8 mouse cellular contexts compared by ENCODE assay signal in the genomic region with DNA sequence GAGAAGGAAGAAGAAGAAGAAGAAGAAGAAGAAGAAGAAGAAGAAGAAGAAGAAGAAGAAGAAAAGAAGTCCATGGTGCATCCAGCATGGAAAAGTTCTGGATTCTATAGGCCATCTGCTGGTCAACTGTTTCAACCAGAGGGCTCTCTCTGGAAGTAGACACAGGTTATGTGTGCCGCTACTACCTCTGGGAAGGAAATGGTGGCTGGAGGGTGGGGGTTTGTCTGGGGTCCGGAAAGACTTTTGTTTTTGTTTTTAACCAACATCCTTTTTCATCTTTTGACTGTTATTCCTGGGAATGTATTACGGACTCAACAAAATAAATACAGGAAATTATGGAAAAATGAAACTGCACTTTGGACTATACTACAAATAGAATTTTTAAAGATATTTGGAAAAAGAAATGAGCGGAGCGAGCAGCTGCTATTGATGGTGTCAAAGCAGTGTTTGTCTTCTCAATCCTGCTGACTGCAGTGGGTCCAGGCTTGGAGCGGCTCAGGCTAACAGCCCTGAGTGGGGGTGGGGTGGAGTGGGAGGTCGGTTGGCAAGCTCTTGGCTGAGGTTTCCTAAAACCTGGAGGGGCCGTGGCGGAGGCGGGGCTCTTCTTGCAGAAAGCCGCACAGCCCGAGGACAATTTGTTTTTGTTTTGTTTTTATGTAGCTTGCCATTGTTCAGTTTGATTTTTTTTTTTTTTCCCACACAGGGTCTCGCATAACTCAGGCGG. TPM values are rescaled to one million over a fixed set of nuclear protein-coding genes. Genes with fewer than 3 reads are reported as not detected.
A peak's percentile ranks its signal among the peaks of the same experiment; 100 is the strongest.
DNase-seq lines count a peak whose midpoint lies in the region; ATAC-seq and TF ChIP-seq lines count a peak whose summit lies in the region.

No protein-coding gene starts in this region.

- 18% methylated on average over 14 of the region's 14 CpGs for WGBS in embryonic facial prominence, embryonic 12.5 days
- WGBS in hindbrain, embryonic 14.5 days, result 20% methylated on average over 14 of the region's 14 CpGs
- 23% methylated on average over 11 of the region's 14 CpGs for WGBS in limb, embryonic 14.5 days
- 18% methylated on average over 14 of the region's 14 CpGs for WGBS in midbrain, postnatal 0 days

- H3K4me3 ChIP-seq in embryonic facial prominence, embryonic 12.5 days, result peak overlapping the region; percentile 17
- H3K4me3 ChIP-seq in hindbrain, embryonic 14.5 days (replicated peaks; ENCODE audit: low read length), result peak overlapping the region; percentile 17; the same call in 1 of the 2 replicates
- H3K4me3 ChIP-seq in limb, embryonic 14.5 days (replicated peaks; ENCODE audit: low read length), result peak overlapping the region; percentile 26
- no peak overlapping the region for H3K4me3 ChIP-seq in midbrain, postnatal 0 days (ENCODE audit: low read depth, low read length)

- no peak for ATAC-seq in embryonic facial prominence, embryonic 12.5 days (ENCODE audit: insufficient number of reproducible peaks, insufficient read depth, low FRiP score, low TSS enrichment)
- ATAC-seq in hindbrain, embryonic 14.5 days (ENCODE audit: low FRiP score), result no peak
- peak; percentile 69; the same call in 1 of the 2 replicates for ATAC-seq in limb, embryonic 14.5 days (ENCODE audit: low FRiP score, low read depth)
- no peak for ATAC-seq in midbrain, postnatal 0 days (ENCODE audit: low FRiP score)

- no peak overlapping the region for H3K27ac ChIP-seq in embryonic facial prominence, embryonic 12.5 days
- H3K27ac ChIP-seq in hindbrain, embryonic 14.5 days, result no peak overlapping the region
- H3K27ac ChIP-seq in limb, embryonic 14.5 days (replicated peaks; ENCODE audit: low read depth, low read length), result 0 out of 2 replicates have a peak overlapping the region, but pooled peaks have one; percentile 13
- peak overlapping the region; percentile 51; the same call in 1 of the 2 replicates for H3K27ac ChIP-seq in midbrain, postnatal 0 days (ENCODE audit: low read depth, low read length)

- H3K27me3 ChIP-seq in embryonic facial prominence, embryonic 12.5 days, result peaks cover 25% of the 10 kb centered on the region
- H3K27me3 ChIP-seq in hindbrain, embryonic 14.5 days (ENCODE audit: control insufficient read depth, insufficient read depth, low read length), result peaks cover 17% of the 10 kb centered on the region
- peaks cover 22% of the 10 kb centered on the region for H3K27me3 ChIP-seq in limb, embryonic 14.5 days (ENCODE audit: control insufficient read depth, insufficient read depth, low read length)
- H3K27me3 ChIP-seq in midbrain, postnatal 0 days (ENCODE audit: insufficient read depth, low read length), result peaks cover 6% of the 10 kb centered on the region; the same call in 1 of the 2 replicates

- peak overlapping the region; percentile 15; the same call in 1 of the 2 replicates for H3K9ac ChIP-seq in embryonic facial prominence, embryonic 12.5 days
- peak overlapping the region; percentile 8; the same call in 1 of the 2 replicates for H3K9ac ChIP-seq in hindbrain, embryonic 14.5 days
- H3K9ac ChIP-seq in limb, embryonic 14.5 days (ENCODE audit: low read depth, low read length, severe bottlenecking), result peak overlapping the region; percentile 41
- 0 out of 2 replicates have a peak overlapping the region, but pooled peaks have one; percentile 19 for H3K9ac ChIP-seq in midbrain, postnatal 0 days (replicated peaks; ENCODE audit: low read length, poor library complexity, severe bottlenecking)

- no peaks in the 10 kb centered on the region for H3K9me3 ChIP-seq in embryonic facial prominence, embryonic 12.5 days
- no peaks in the 10 kb centered on the region for H3K9me3 ChIP-seq in hindbrain, embryonic 14.5 days (ENCODE audit: control insufficient read depth, low read length)
- H3K9me3 ChIP-seq in limb, embryonic 14.5 days (ENCODE audit: control insufficient read depth, low read length), result no peaks in the 10 kb centered on the region
- no peaks in the 10 kb centered on the region for H3K9me3 ChIP-seq in midbrain, postnatal 0 days (ENCODE audit: low read length)

- H3K4me2 ChIP-seq in embryonic facial prominence, embryonic 12.5 days (replicated peaks), result peak overlapping the region; percentile 44
- peak overlapping the region; percentile 41 for H3K4me2 ChIP-seq in hindbrain, embryonic 14.5 days (replicated peaks)
- peak overlapping the region; percentile 49 for H3K4me2 ChIP-seq in limb, embryonic 14.5 days (replicated peaks; ENCODE audit: low read depth, low read length, severe bottlenecking)
- peak overlapping the region; percentile 40 for H3K4me2 ChIP-seq in midbrain, postnatal 0 days (ENCODE audit: low read depth, low read length, poor library complexity, severe bottlenecking)

- peaks cover 31% of the 10 kb centered on the region for H3K4me1 ChIP-seq in embryonic facial prominence, embryonic 12.5 days
- peaks cover 11% of the 10 kb centered on the region; the same call in 1 of the 2 replicates for H3K4me1 ChIP-seq in hindbrain, embryonic 14.5 days (replicated peaks; ENCODE audit: control insufficient read depth, insufficient read depth, low read length)
- peaks cover 24% of the 10 kb centered on the region for H3K4me1 ChIP-seq in limb, embryonic 14.5 days (ENCODE audit: control insufficient read depth, insufficient read depth, low read length)
- peaks cover 5% of the 10 kb centered on the region; the same call in 1 of the 2 replicates for H3K4me1 ChIP-seq in midbrain, postnatal 0 days (ENCODE audit: insufficient read depth, low read length)

- TF ChIP-seq POLR2A in limb, embryonic 14.5 days (IDR thresholded peaks at IDR 0.05; ENCODE audit: borderline replicate concordance, extremely low read depth, insufficient read depth, insufficient read length), result no peak

- no peak for TF ChIP-seq CTCF in midbrain, postnatal 0 days (IDR thresholded peaks at IDR 0.05)

- DNase-seq in adrenal gland, postnatal 10 days, result peak; percentile 60
- no peak for DNase-seq in adrenal gland, postnatal 4 days (ENCODE audit: low spot score in 2 of 2)
- DNase-seq in 3T3-L1 (ENCODE audit: low read depth, low spot score), result peak; percentile 79
- peak; percentile 51 for DNase-seq in hindbrain, embryonic 14.5 days (ENCODE audit: low spot score)
- DNase-seq in limb, embryonic 14.5 days (ENCODE audit: low spot score), result peak; percentile 59
- DNase-seq in midbrain, postnatal 0 days (ENCODE audit: low spot score), result peak; percentile 64
- no peak for DNase-seq in spleen, postnatal 4 days (ENCODE audit: low spot score in 2 of 2)

- no peaks in the 10 kb centered on the region for H3K36me3 ChIP-seq in embryonic facial prominence, embryonic 12.5 days
- no peaks in the 10 kb centered on the region for H3K36me3 ChIP-seq in hindbrain, embryonic 14.5 days (replicated peaks; ENCODE audit: control insufficient read depth, insufficient read depth)
- H3K36me3 ChIP-seq in limb, embryonic 14.5 days (ENCODE audit: control insufficient read depth, insufficient read depth, low read length), result no peaks in the 10 kb centered on the region
- H3K36me3 ChIP-seq in midbrain, postnatal 0 days (ENCODE audit: insufficient read depth, low read length), result no peaks in the 10 kb centered on the region

RNA-seq across cellular contexts. Expression of a gene that starts 12.8 kb away (rescaled TPM):
- 100 to 1,000 TPM in 1 of 2 experiments, 10 to 100 TPM in 1; 46.6 to 201 TPM for total RNA-seq in adrenal gland, postnatal 10 days (2021)
- 10 to 100 TPM; 33.7 to 36.0 TPM for total RNA-seq in adrenal gland, postnatal 4 days (2021)
- polyA plus RNA-seq in embryonic facial prominence, embryonic 12.5 days (2016; fragmentation: Nextera tagmentation; extraction: Ambion mirVana), result 48.2 and 55.6 TPM in 2 replicates
- 79.5 and 97.7 TPM in 2 replicates for polyA plus RNA-seq in hindbrain, embryonic 14.5 days (2014; fragmentation: Nextera tagmentation; extraction: Ambion mirVana)
- 61.6 and 63.6 TPM in 2 replicates for polyA plus RNA-seq in limb, embryonic 14.5 days (2012; rRNA removed)
- 114 and 164 TPM in 2 replicates for polyA plus RNA-seq in limb, embryonic 14.5 days (2014; fragmentation: Nextera tagmentation; extraction: Ambion mirVana)
- 44.4 and 57.7 TPM in 2 replicates for total RNA-seq in midbrain, postnatal 0 days (2014; rRNA removed)
- 220 and 237 TPM in 2 replicates for polyA plus RNA-seq in midbrain, postnatal 0 days (2015; fragmentation: Nextera tagmentation; extraction: Ambion mirVana)

RNA-seq across cellular contexts. Expression of a gene that starts 36.0 kb away (rescaled TPM):
- total RNA-seq in adrenal gland, postnatal 10 days (2021), result 1 to 10 TPM in 1 of 2 experiments, under 1 TPM in 1; 0.66 to 1.4 TPM
- total RNA-seq in adrenal gland, postnatal 4 days (2021), result 1 to 10 TPM; 1.4 to 1.7 TPM
- polyA plus RNA-seq in embryonic facial prominence, embryonic 12.5 days (2016; fragmentation: Nextera tagmentation; extraction: Ambion mirVana), result 0.27 and 0.55 TPM in 2 replicates
- polyA plus RNA-seq in hindbrain, embryonic 14.5 days (2014; fragmentation: Nextera tagmentation; extraction: Ambion mirVana), result not detected in 2 replicates
- 2.4 and 2.8 TPM in 2 replicates for polyA plus RNA-seq in limb, embryonic 14.5 days (2012; rRNA removed)
- polyA plus RNA-seq in limb, embryonic 14.5 days (2014; fragmentation: Nextera tagmentation; extraction: Ambion mirVana), result 1.4 and 1.5 TPM in 2 replicates
- total RNA-seq in midbrain, postnatal 0 days (2014; rRNA removed), result not detected in 2 replicates
- not detected in 2 replicates for polyA plus RNA-seq in midbrain, postnatal 0 days (2015; fragmentation: Nextera tagmentation; extraction: Ambion mirVana)

RNA-seq across cellular contexts. Expression of a gene that starts 45.5 kb away (rescaled TPM):
- 100 to 1,000 TPM; 144 to 193 TPM for total RNA-seq in adrenal gland, postnatal 10 days (2021)
- total RNA-seq in adrenal gland, postnatal 4 days (2021), result 100 to 1,000 TPM; 235 to 271 TPM
- 731 and 750 TPM in 2 replicates for polyA plus RNA-seq in embryonic facial prominence, embryonic 12.5 days (2016; fragmentation: Nextera tagmentation; extraction: Ambion mirVana)
- polyA plus RNA-seq in hindbrain, embryonic 14.5 days (2014; fragmentation: Nextera tagmentation; extraction: Ambion mirVana), result 446 and 460 TPM in 2 replicates
- 385 and 390 TPM in 2 replicates for polyA plus RNA-seq in limb, embryonic 14.5 days (2012; rRNA removed)
- 561 and 596 TPM in 2 replicates for polyA plus RNA-seq in limb, embryonic 14.5 days (2014; fragmentation: Nextera tagmentation; extraction: Ambion mirVana)
- 119 and 193 TPM in 2 replicates for total RNA-seq in midbrain, postnatal 0 days (2014; rRNA removed)
- 284 and 296 TPM in 2 replicates for polyA plus RNA-seq in midbrain, postnatal 0 days (2015; fragmentation: Nextera tagmentation; extraction: Ambion mirVana)

Comparison
In these comparisons a context has a peak if more than half of its experiments do, and no peak if none do; other contexts are left out.
1. DNase-seq: peak in adrenal gland, postnatal 10 days (single experiment), 3T3-L1 (single experiment), hindbrain, embryonic 14.5 days (single experiment), limb, embryonic 14.5 days (single experiment) and midbrain, postnatal 0 days (single experiment); none in adrenal gland, postnatal 4 days (0 of 2) and spleen, postnatal 4 days (0 of 2).
2. H3K27ac ChIP-seq: peak in limb, embryonic 14.5 days (single experiment) and midbrain, postnatal 0 days (single experiment); none in embryonic facial prominence, embryonic 12.5 days (single experiment) and hindbrain, embryonic 14.5 days (single experiment).
3. Peak in every context shown above with its lines, with median percentiles within 50 percentile points of each other: H3K4me2 ChIP-seq and H3K9ac ChIP-seq.